In genomic region chr11:100849456-100850037, GRCm38 (mm10) we compare ENCODE assay signal across 8 mouse cellular contexts. TPM values are rescaled to one million over a fixed set of nuclear protein-coding genes. Genes with fewer than 3 reads are reported as not detected.
DNase-seq lines count a peak whose midpoint lies in the region; ATAC-seq and TF ChIP-seq lines count a peak whose summit lies in the region.

No protein-coding gene starts in this region.

- no peak for TF ChIP-seq CTCF in heart, postnatal 0 days (IDR thresholded peaks at IDR 0.05; ENCODE audit: low read depth)

- intact Hi-C loops in heart, postnatal 25 days (cut with DNase I) = no loop called here

- no peak for DNase-seq in heart, postnatal 0 days (ENCODE audit: low spot score)
- no peak for DNase-seq in heart, postnatal 25 days (ENCODE audit: low spot score)
- DNase-seq in T-cell, adult 2 months (ENCODE audit: low spot score) = peak; percentile 32
- no peak for DNase-seq in hindbrain, embryonic 14.5 days (ENCODE audit: low spot score)
- DNase-seq in B cell, adult 2 months = no peak
- no peak for DNase-seq in adrenal gland, postnatal 10 days
- no peak for DNase-seq in adrenal gland, postnatal 36 days

- peak overlapping the region; percentile 99 for H3K9ac ChIP-seq in heart, postnatal 0 days (replicated peaks; ENCODE audit: low read depth, low read length)
- peak overlapping the region; percentile 95 for H3K9ac ChIP-seq in hindbrain, embryonic 14.5 days
- peak overlapping the region; percentile 95 for H3K9ac ChIP-seq in midbrain, embryonic 12.5 days (replicated peaks)

- peak overlapping the region; percentile 96 for H3K27ac ChIP-seq in heart, postnatal 0 days (ENCODE audit: low read depth)
- peak overlapping the region; percentile 86 for H3K27ac ChIP-seq in hindbrain, embryonic 14.5 days
- H3K27ac ChIP-seq in midbrain, embryonic 12.5 days (replicated peaks) = peak overlapping the region; percentile 79; the same call in 1 of the 2 replicates

- TF ChIP-seq EP300 in heart, postnatal 0 days (IDR thresholded peaks at IDR 0.05; ENCODE audit: low read depth) = no peak

- 2% methylated on average over 13 of the region's 13 CpGs for WGBS in heart, postnatal 0 days
- 2% methylated on average over 13 of the region's 13 CpGs for WGBS in hindbrain, embryonic 14.5 days
- WGBS in midbrain, embryonic 12.5 days = 2% methylated on average over 13 of the region's 13 CpGs

- no peaks in the 10 kb centered on the region for H3K36me3 ChIP-seq in heart, postnatal 0 days (replicated peaks; ENCODE audit: control insufficient read depth, insufficient read depth, low read length)
- H3K36me3 ChIP-seq in hindbrain, embryonic 14.5 days (replicated peaks; ENCODE audit: control insufficient read depth, insufficient read depth) = no peaks in the 10 kb centered on the region
- H3K36me3 ChIP-seq in midbrain, embryonic 12.5 days = no peaks in the 10 kb centered on the region

- ATAC-seq in heart, postnatal 0 days (ENCODE audit: insufficient read depth, low read depth) = no peak
- ATAC-seq in hindbrain, embryonic 14.5 days (ENCODE audit: low FRiP score) = no peak
- 0 out of 2 replicates have a peak, but pooled peaks have one; percentile 16 for ATAC-seq in midbrain, embryonic 12.5 days (ENCODE audit: low FRiP score, low read depth)

- no peaks in the 10 kb centered on the region for H3K27me3 ChIP-seq in heart, postnatal 0 days (ENCODE audit: control insufficient read depth, insufficient read depth, low read length)
- H3K27me3 ChIP-seq in hindbrain, embryonic 14.5 days (ENCODE audit: control insufficient read depth, insufficient read depth, low read length) = no peaks in the 10 kb centered on the region
- H3K27me3 ChIP-seq in midbrain, embryonic 12.5 days = peaks cover 24% of the 10 kb centered on the region

- peak overlapping the region; percentile 92 for H3K4me2 ChIP-seq in heart, postnatal 0 days (ENCODE audit: low read depth, low read length)
- peak overlapping the region; percentile 92 for H3K4me2 ChIP-seq in hindbrain, embryonic 14.5 days (replicated peaks)
- peak overlapping the region; percentile 88 for H3K4me2 ChIP-seq in midbrain, embryonic 12.5 days (replicated peaks)

- no peaks in the 10 kb centered on the region for H3K9me3 ChIP-seq in heart, postnatal 0 days (replicated peaks; ENCODE audit: control insufficient read depth, low read length)
- no peaks in the 10 kb centered on the region for H3K9me3 ChIP-seq in hindbrain, embryonic 14.5 days (ENCODE audit: control insufficient read depth, low read length)
- H3K9me3 ChIP-seq in midbrain, embryonic 12.5 days = no peaks in the 10 kb centered on the region

- peak overlapping the region; percentile 100 for H3K4me3 ChIP-seq in heart, postnatal 0 days (ENCODE audit: low read depth, low read length)
- H3K4me3 ChIP-seq in hindbrain, embryonic 14.5 days (replicated peaks; ENCODE audit: low read length) = peak overlapping the region; percentile 97
- peak overlapping the region; percentile 93 for H3K4me3 ChIP-seq in midbrain, embryonic 12.5 days

- peaks cover 12% of the 10 kb centered on the region; the same call in 1 of the 2 replicates for H3K4me1 ChIP-seq in heart, postnatal 0 days (ENCODE audit: control insufficient read depth, insufficient read depth)
- peaks cover 27% of the 10 kb centered on the region for H3K4me1 ChIP-seq in hindbrain, embryonic 14.5 days (replicated peaks; ENCODE audit: control insufficient read depth, insufficient read depth, low read length)
- H3K4me1 ChIP-seq in midbrain, embryonic 12.5 days = peaks cover 19% of the 10 kb centered on the region

RNA-seq across cellular contexts. Expression of gene Stat5b, which starts 1.0 kb away (rescaled TPM):
- total RNA-seq in heart, postnatal 0 days (2014; rRNA removed; ENCODE audit: low replicate concordance) = 29.2 and 48.2 TPM in 2 replicates
- 22.5 and 23.3 TPM in 2 replicates for polyA plus RNA-seq in heart, postnatal 0 days (2015; fragmentation: Nextera tagmentation; extraction: Ambion mirVana)
- 10 to 100 TPM; 67.6 to 68.9 TPM for total RNA-seq in heart, postnatal 25 days (2021)
- polyA plus RNA-seq in hindbrain, embryonic 14.5 days (2014; fragmentation: Nextera tagmentation; extraction: Ambion mirVana) = 19.0 and 19.8 TPM in 2 replicates
- polyA plus RNA-seq in midbrain, embryonic 12.5 days (2016; fragmentation: Nextera tagmentation; extraction: Ambion mirVana) = 18.8 and 19.4 TPM in 2 replicates
- total RNA-seq in adrenal gland, postnatal 10 days (2021) = 10 to 100 TPM; 60.7 to 72.7 TPM
- 100 to 1,000 TPM in 1 of 2 experiments, 10 to 100 TPM in 1; 58.3 to 111 TPM for total RNA-seq in adrenal gland, postnatal 36 days (2021)

RNA-seq across cellular contexts. Expression of gene Stat5a, which starts 9.6 kb away (rescaled TPM):
- 12.6 and 21.3 TPM in 2 replicates for total RNA-seq in heart, postnatal 0 days (2014; rRNA removed; ENCODE audit: low replicate concordance)
- 9.6 and 11.7 TPM in 2 replicates for polyA plus RNA-seq in heart, postnatal 0 days (2015; fragmentation: Nextera tagmentation; extraction: Ambion mirVana)
- 10 to 100 TPM; 24.3 to 30.1 TPM for total RNA-seq in heart, postnatal 25 days (2021)
- 1.4 and 1.7 TPM in 2 replicates for polyA plus RNA-seq in hindbrain, embryonic 14.5 days (2014; fragmentation: Nextera tagmentation; extraction: Ambion mirVana)
- 1.5 and 1.8 TPM in 2 replicates for polyA plus RNA-seq in midbrain, embryonic 12.5 days (2016; fragmentation: Nextera tagmentation; extraction: Ambion mirVana)
- 10 to 100 TPM; 37.1 to 52.7 TPM for total RNA-seq in adrenal gland, postnatal 10 days (2021)
- 10 to 100 TPM; 26.3 to 39.8 TPM for total RNA-seq in adrenal gland, postnatal 36 days (2021)
